In genomic region chr19:47903679-47904078, GRCm38 (mm10) we compare ENCODE assay signal across 16 mouse cellular contexts. TPM values are rescaled to one million over a fixed set of nuclear protein-coding genes. Genes with fewer than 3 reads are reported as not detected.
DNase-seq lines count a peak whose midpoint lies in the region; ATAC-seq and TF ChIP-seq lines count a peak whose summit lies in the region.
"Had no signal": no experiment of that assay in that cellular context is flagged by ENCODE, and none has a peak within 500 bp of the region (broad histone marks: within the 10 kb centered on the region; RNA-seq: fewer than 3 reads in every experiment).

No protein-coding gene starts in this region.

- no peak overlapping the region for H3K4me3 ChIP-seq in forebrain, embryonic 11.5 days (ENCODE audit: low read depth, low read length)
- H3K4me3 ChIP-seq in forebrain, embryonic 10.5 days, result no peak overlapping the region
- H3K4me3 ChIP-seq in kidney, embryonic 16.5 days (ENCODE audit: low read length), result no peak overlapping the region
- H3K4me3 ChIP-seq in forebrain, embryonic 15.5 days, result no peak overlapping the region
- H3K4me3 ChIP-seq in hindbrain, postnatal 0 days (ENCODE audit: low read length), result no peak overlapping the region
- H3K4me3 ChIP-seq: intestine, embryonic 15.5 days; liver, embryonic 12.5 days had no signal

- WGBS in forebrain, embryonic 11.5 days, result 55% methylated on average over 4 of the region's 4 CpGs
- 57% methylated on average over 4 of the region's 4 CpGs for WGBS in forebrain, embryonic 10.5 days
- 43% methylated on average over 4 of the region's 4 CpGs for WGBS in kidney, embryonic 16.5 days
- WGBS in forebrain, embryonic 15.5 days, result 50% methylated on average over 4 of the region's 4 CpGs
- 63% methylated on average over 4 of the region's 4 CpGs for WGBS in hindbrain, postnatal 0 days

- ATAC-seq in forebrain, embryonic 11.5 days (replicated peaks; ENCODE audit: low FRiP score), result peak; percentile 32
- ATAC-seq in kidney, embryonic 16.5 days (ENCODE audit: low FRiP score, low TSS enrichment), result peak; percentile 2; the same call in 1 of the 2 replicates
- ATAC-seq in forebrain, embryonic 15.5 days (replicated peaks), result peak; percentile 45; the same call in 1 of the 2 replicates
- ATAC-seq in hindbrain, postnatal 0 days, result peak; percentile 54; the same call in 1 of the 2 replicates
- ATAC-seq: intestine, embryonic 15.5 days; liver, embryonic 12.5 days had no signal

- H3K4me1 ChIP-seq in forebrain, embryonic 11.5 days (replicated peaks; ENCODE audit: control insufficient read depth, insufficient read depth, low read length), result peaks cover 5% of the 10 kb centered on the region
- peaks cover 45% of the 10 kb centered on the region for H3K4me1 ChIP-seq in forebrain, embryonic 10.5 days
- H3K4me1 ChIP-seq in kidney, embryonic 16.5 days (ENCODE audit: insufficient read depth, low read length), result peaks cover 38% of the 10 kb centered on the region
- H3K4me1 ChIP-seq in forebrain, embryonic 15.5 days, result peaks cover 12% of the 10 kb centered on the region
- H3K4me1 ChIP-seq in hindbrain, postnatal 0 days (ENCODE audit: insufficient read depth, low read length), result peaks cover 7% of the 10 kb centered on the region; the same call in 1 of the 2 replicates

- no peak overlapping the region for H3K27ac ChIP-seq in forebrain, embryonic 11.5 days (ENCODE audit: low read depth, low read length)
- no peak overlapping the region for H3K27ac ChIP-seq in forebrain, embryonic 10.5 days
- H3K27ac ChIP-seq in kidney, embryonic 16.5 days (ENCODE audit: low read length), result peak overlapping the region; percentile 77; the same call in 1 of the 2 replicates
- H3K27ac ChIP-seq in forebrain, embryonic 15.5 days (replicated peaks), result no peak overlapping the region
- no peak overlapping the region for H3K27ac ChIP-seq in hindbrain, postnatal 0 days
- H3K27ac ChIP-seq: intestine, embryonic 15.5 days; liver, embryonic 12.5 days had no signal

- H3K9me3 ChIP-seq in forebrain, embryonic 11.5 days (ENCODE audit: control insufficient read depth, low read length), result no peaks in the 10 kb centered on the region
- no peaks in the 10 kb centered on the region for H3K9me3 ChIP-seq in forebrain, embryonic 10.5 days
- H3K9me3 ChIP-seq in kidney, embryonic 16.5 days (ENCODE audit: low read length), result no peaks in the 10 kb centered on the region
- H3K9me3 ChIP-seq in forebrain, embryonic 15.5 days, result no peaks in the 10 kb centered on the region
- no peaks in the 10 kb centered on the region for H3K9me3 ChIP-seq in hindbrain, postnatal 0 days (ENCODE audit: low read length)
- H3K9me3 ChIP-seq: intestine, embryonic 15.5 days; liver, embryonic 12.5 days had no signal

- DNase-seq in forebrain, embryonic 11.5 days (ENCODE audit: low spot score), result no peak
- DNase-seq in forebrain, embryonic 10.5 days (ENCODE audit: extremely low spot score, low spot score), result no peak
- DNase-seq in kidney, adult 11 months, result no peak
- DNase-seq in hindbrain, postnatal 0 days (ENCODE audit: low spot score), result peak; percentile 42
- DNase-seq in lung, postnatal 36 days, result no peak
- no peak for DNase-seq in natural killer cell, adult 2 months (ENCODE audit: low spot score in 2 of 2)
- DNase-seq: cerebellum, adult 8-10 months; spleen, adult 18-20 months; thymus, postnatal 4 days had no signal

- no peaks in the 10 kb centered on the region for H3K36me3 ChIP-seq in forebrain, embryonic 11.5 days (ENCODE audit: control insufficient read depth, insufficient read depth, low read length)
- H3K36me3 ChIP-seq in forebrain, embryonic 10.5 days (replicated peaks), result peaks cover 25% of the 10 kb centered on the region
- H3K36me3 ChIP-seq in kidney, embryonic 16.5 days (ENCODE audit: insufficient read depth, low read length), result no peaks in the 10 kb centered on the region
- no peaks in the 10 kb centered on the region for H3K36me3 ChIP-seq in forebrain, embryonic 15.5 days
- H3K36me3 ChIP-seq in hindbrain, postnatal 0 days (ENCODE audit: insufficient read depth, low read length), result no peaks in the 10 kb centered on the region
- H3K36me3 ChIP-seq: intestine, embryonic 15.5 days had no signal

- H3K9ac ChIP-seq in forebrain, embryonic 11.5 days (ENCODE audit: low read length), result no peak overlapping the region
- no peak overlapping the region for H3K9ac ChIP-seq in kidney, embryonic 16.5 days (replicated peaks; ENCODE audit: low read length)
- no peak overlapping the region for H3K9ac ChIP-seq in forebrain, embryonic 15.5 days (replicated peaks)
- no peak overlapping the region for H3K9ac ChIP-seq in hindbrain, postnatal 0 days (replicated peaks; ENCODE audit: low read length)
- H3K9ac ChIP-seq: intestine, embryonic 15.5 days; liver, embryonic 12.5 days had no signal

- no peak; the same call in none of the 2 replicates for TF ChIP-seq CTCF in hindbrain, postnatal 0 days (IDR thresholded peaks at IDR 0.05; ENCODE audit: low read depth)

- H3K27me3 ChIP-seq in forebrain, embryonic 11.5 days (ENCODE audit: control insufficient read depth, insufficient read depth, low read length), result no peaks in the 10 kb centered on the region
- H3K27me3 ChIP-seq in forebrain, embryonic 10.5 days (ENCODE audit: poor library complexity, severe bottlenecking), result no peaks in the 10 kb centered on the region
- H3K27me3 ChIP-seq in kidney, embryonic 16.5 days (ENCODE audit: insufficient read depth, low read length), result no peaks in the 10 kb centered on the region
- H3K27me3 ChIP-seq in forebrain, embryonic 15.5 days, result no peaks in the 10 kb centered on the region
- no peaks in the 10 kb centered on the region for H3K27me3 ChIP-seq in hindbrain, postnatal 0 days (ENCODE audit: insufficient read depth, low read length)
- H3K27me3 ChIP-seq: intestine, embryonic 15.5 days; liver, embryonic 12.5 days had no signal

- H3K4me2 ChIP-seq in forebrain, embryonic 11.5 days (ENCODE audit: low read depth, low read length, severe bottlenecking), result no peak overlapping the region
- no peak overlapping the region for H3K4me2 ChIP-seq in kidney, embryonic 16.5 days (replicated peaks; ENCODE audit: low read depth, low read length)
- no peak overlapping the region for H3K4me2 ChIP-seq in forebrain, embryonic 15.5 days (replicated peaks)
- no peak overlapping the region for H3K4me2 ChIP-seq in hindbrain, postnatal 0 days (ENCODE audit: low read depth, low read length)
- H3K4me2 ChIP-seq: intestine, embryonic 15.5 days; liver, embryonic 12.5 days had no signal

RNA-seq across cellular contexts. Expression of gene Cfap43, which starts 15.4 kb away (rescaled TPM):
- polyA plus RNA-seq in forebrain, embryonic 11.5 days (2014; fragmentation: Nextera tagmentation; extraction: Ambion mirVana), result 0.04 and 0.15 TPM in 2 replicates
- polyA plus RNA-seq in forebrain, embryonic 10.5 days (2016; fragmentation: Nextera tagmentation; extraction: Ambion mirVana), result 0.05 and 0.06 TPM in 2 replicates
- polyA plus RNA-seq in kidney, embryonic 16.5 days (2015; fragmentation: Nextera tagmentation; extraction: Ambion mirVana), result 0.04 and 0.05 TPM in 2 replicates
- 0.82 and 2.6 TPM in 2 replicates for polyA plus RNA-seq in forebrain, embryonic 15.5 days (2015; fragmentation: Nextera tagmentation; extraction: Ambion mirVana)
- 1.8 and 2.8 TPM in 2 replicates for total RNA-seq in hindbrain, postnatal 0 days (2014; rRNA removed)
- polyA plus RNA-seq in hindbrain, postnatal 0 days (2015; fragmentation: Nextera tagmentation; extraction: Ambion mirVana), result 2.8 and 4.7 TPM in 2 replicates
- total RNA-seq: adrenal gland, adult 18-20 months had no signal

RNA-seq across cellular contexts. Expression of gene Itprip, which starts 15.4 kb away (rescaled TPM):
- 18.8 and 20.4 TPM in 2 replicates for polyA plus RNA-seq in forebrain, embryonic 11.5 days (2014; fragmentation: Nextera tagmentation; extraction: Ambion mirVana)
- polyA plus RNA-seq in forebrain, embryonic 10.5 days (2016; fragmentation: Nextera tagmentation; extraction: Ambion mirVana), result 21.2 and 21.9 TPM in 2 replicates
- polyA plus RNA-seq in kidney, embryonic 16.5 days (2015; fragmentation: Nextera tagmentation; extraction: Ambion mirVana), result 20.5 and 21.0 TPM in 2 replicates
- polyA plus RNA-seq in forebrain, embryonic 15.5 days (2015; fragmentation: Nextera tagmentation; extraction: Ambion mirVana), result 7.7 and 8.6 TPM in 2 replicates
- total RNA-seq in hindbrain, postnatal 0 days (2014; rRNA removed), result 6.6 and 7.2 TPM in 2 replicates
- polyA plus RNA-seq in hindbrain, postnatal 0 days (2015; fragmentation: Nextera tagmentation; extraction: Ambion mirVana), result 2.7 and 3.1 TPM in 2 replicates

RNA-seq across cellular contexts. Expression of gene Cfap58, which starts 33.8 kb away (rescaled TPM):
- polyA plus RNA-seq in forebrain, embryonic 11.5 days (2014; fragmentation: Nextera tagmentation; extraction: Ambion mirVana), result not detected in 2 replicates
- 0.06 TPM in 1 of 2 replicates, not detected in the other for polyA plus RNA-seq in forebrain, embryonic 10.5 days (2016; fragmentation: Nextera tagmentation; extraction: Ambion mirVana)
- polyA plus RNA-seq in kidney, embryonic 16.5 days (2015; fragmentation: Nextera tagmentation; extraction: Ambion mirVana), result 0.06 TPM in 2 replicates
- polyA plus RNA-seq in forebrain, embryonic 15.5 days (2015; fragmentation: Nextera tagmentation; extraction: Ambion mirVana), result 0.32 and 0.37 TPM in 2 replicates
- 0.26 TPM in 1 of 2 replicates, not detected in the other for total RNA-seq in hindbrain, postnatal 0 days (2014; rRNA removed)
- polyA plus RNA-seq in hindbrain, postnatal 0 days (2015; fragmentation: Nextera tagmentation; extraction: Ambion mirVana), result 0.68 TPM in 2 replicates
- total RNA-seq: granulocyte monocyte progenitor cell, adult 5-6 weeks had no signal
- polyA plus RNA-seq: intestine, embryonic 15.5 days; liver, embryonic 12.5 days; stomach, postnatal 0 days had no signal

RNA-seq across cellular contexts. Expression of gene Gsto2, which starts 38.3 kb away (rescaled TPM):
- 0.76 and 1.1 TPM in 2 replicates for polyA plus RNA-seq in forebrain, embryonic 11.5 days (2014; fragmentation: Nextera tagmentation; extraction: Ambion mirVana)
- polyA plus RNA-seq in forebrain, embryonic 10.5 days (2016; fragmentation: Nextera tagmentation; extraction: Ambion mirVana), result 0.76 and 0.81 TPM in 2 replicates
- polyA plus RNA-seq in kidney, embryonic 16.5 days (2015; fragmentation: Nextera tagmentation; extraction: Ambion mirVana), result 1.1 and 1.4 TPM in 2 replicates
- polyA plus RNA-seq in forebrain, embryonic 15.5 days (2015; fragmentation: Nextera tagmentation; extraction: Ambion mirVana), result 0.86 and 1.3 TPM in 2 replicates
- total RNA-seq in hindbrain, postnatal 0 days (2014; rRNA removed), result 0.26 and 0.29 TPM in 2 replicates
- 0.89 and 1.6 TPM in 2 replicates for polyA plus RNA-seq in hindbrain, postnatal 0 days (2015; fragmentation: Nextera tagmentation; extraction: Ambion mirVana)
- total RNA-seq: granulocyte monocyte progenitor cell, adult 5-6 weeks had no signal

RNA-seq across cellular contexts. Expression of gene Gsto1, which starts 48.9 kb away (rescaled TPM):
- polyA plus RNA-seq in forebrain, embryonic 11.5 days (2014; fragmentation: Nextera tagmentation; extraction: Ambion mirVana), result 75.1 and 83.2 TPM in 2 replicates
- 115 and 120 TPM in 2 replicates for polyA plus RNA-seq in forebrain, embryonic 10.5 days (2016; fragmentation: Nextera tagmentation; extraction: Ambion mirVana)
- 130 and 134 TPM in 2 replicates for polyA plus RNA-seq in kidney, embryonic 16.5 days (2015; fragmentation: Nextera tagmentation; extraction: Ambion mirVana)
- polyA plus RNA-seq in forebrain, embryonic 15.5 days (2015; fragmentation: Nextera tagmentation; extraction: Ambion mirVana), result 98.9 and 110 TPM in 2 replicates
- total RNA-seq in hindbrain, postnatal 0 days (2014; rRNA removed), result 86.9 and 102 TPM in 2 replicates
- 136 TPM in 2 replicates for polyA plus RNA-seq in hindbrain, postnatal 0 days (2015; fragmentation: Nextera tagmentation; extraction: Ambion mirVana)

Comparison
In these comparisons a context has a peak if more than half of its experiments do, and no peak if none do; other contexts are left out.
1. ATAC-seq: peak in every context shown above with its lines; median percentile 54 in hindbrain, postnatal 0 days; 45 in forebrain, embryonic 15.5 days; 32 in forebrain, embryonic 11.5 days; 2 in kidney, embryonic 16.5 days.